Mouse (Mus musculus) kidney, postnatal 14 days (tissue): ENCODE results near the gene Mylk3.
A peak's percentile ranks its signal among the peaks of the same experiment; 100 is the strongest.

Experiments used
- DNase-seq: peaks from one replicate; pipeline ENCODE4 v3.0.0; 2022; ENCODE audit warnings: mixed read lengths

The Mylk3 gene

DNA sequence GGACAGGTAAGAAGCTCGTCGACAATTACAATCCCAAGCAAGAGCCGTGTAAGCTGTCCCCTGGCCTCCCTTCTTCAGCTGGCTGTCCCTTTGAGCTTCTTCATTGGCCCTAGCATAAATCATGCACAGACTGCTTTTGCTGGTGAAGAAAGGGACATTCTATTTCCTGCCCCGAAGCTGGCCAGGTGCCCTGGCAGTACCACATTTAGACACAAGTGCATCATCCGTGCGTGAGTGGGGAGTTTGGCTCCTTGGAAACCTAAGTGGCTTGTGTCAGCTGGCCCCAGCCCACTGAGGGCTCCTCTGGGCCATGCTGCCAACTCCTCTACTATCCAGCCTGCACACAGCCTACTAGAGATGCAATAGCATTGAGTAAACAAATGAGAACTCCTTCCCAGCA, at the start of gene Mylk3:
Mylk3 (minus strand) TSS at position 141 of the 400 bp plus-strand sequence.
- DNase-seq, result no peak

DNA sequence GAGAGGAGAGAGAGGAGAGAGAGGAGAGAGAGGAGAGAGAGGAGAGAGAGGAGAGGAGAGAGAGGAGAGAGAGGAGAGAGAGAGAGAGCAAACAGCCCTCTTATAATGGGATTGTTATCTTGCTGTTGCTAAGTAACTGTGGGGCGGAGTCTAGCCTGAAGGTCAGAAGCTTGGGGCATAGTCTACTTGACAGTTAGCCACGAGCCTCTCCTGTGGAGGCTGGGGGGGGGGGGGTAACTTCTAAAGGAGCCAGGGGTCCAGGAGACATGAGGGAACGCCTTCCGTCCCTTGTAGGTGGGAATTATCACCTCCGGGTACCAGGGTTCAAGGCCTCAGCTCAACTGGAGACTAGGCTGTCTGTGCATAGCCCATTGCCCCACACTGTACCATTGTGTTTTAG, 49.6 kb upstream of the Mylk3 start:
- DNase-seq, result peak; percentile 39

DNA sequence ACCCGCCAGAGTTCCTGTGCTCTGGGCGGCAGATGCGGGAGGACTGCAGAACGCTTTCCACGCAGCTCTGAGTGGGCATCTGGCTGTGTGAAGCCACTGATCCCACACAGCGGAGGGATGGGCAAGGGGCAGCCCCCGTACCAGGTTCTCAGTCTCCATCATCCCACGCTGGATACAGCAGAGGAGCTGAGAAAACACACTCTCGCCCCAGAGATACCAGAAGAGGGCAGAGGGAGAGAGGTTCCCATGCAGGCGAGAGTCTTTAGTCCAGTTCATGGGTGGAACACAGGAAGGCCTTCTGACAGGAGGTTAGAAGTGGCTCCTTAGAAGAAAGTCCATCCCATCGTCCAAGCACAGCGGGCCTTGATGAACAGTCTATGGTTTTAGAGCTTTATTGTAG, 48.7 kb upstream of the Mylk3 start:
- no peak for DNase-seq

- no peak for DNase-seq
These were observed 46.9 kb upstream of the Mylk3 start for GRCm38 (mm10) chr8:85433017-85433393.

- peak; percentile 99 for DNase-seq
These were observed 46.2 kb upstream of the Mylk3 start, which contains the start of gene 4921524J17Rik for GRCm38 (mm10) chr8:85432168-85433016. Gene 4921524J17Rik (minus strand): TSS chr8:85432833.

DNA sequence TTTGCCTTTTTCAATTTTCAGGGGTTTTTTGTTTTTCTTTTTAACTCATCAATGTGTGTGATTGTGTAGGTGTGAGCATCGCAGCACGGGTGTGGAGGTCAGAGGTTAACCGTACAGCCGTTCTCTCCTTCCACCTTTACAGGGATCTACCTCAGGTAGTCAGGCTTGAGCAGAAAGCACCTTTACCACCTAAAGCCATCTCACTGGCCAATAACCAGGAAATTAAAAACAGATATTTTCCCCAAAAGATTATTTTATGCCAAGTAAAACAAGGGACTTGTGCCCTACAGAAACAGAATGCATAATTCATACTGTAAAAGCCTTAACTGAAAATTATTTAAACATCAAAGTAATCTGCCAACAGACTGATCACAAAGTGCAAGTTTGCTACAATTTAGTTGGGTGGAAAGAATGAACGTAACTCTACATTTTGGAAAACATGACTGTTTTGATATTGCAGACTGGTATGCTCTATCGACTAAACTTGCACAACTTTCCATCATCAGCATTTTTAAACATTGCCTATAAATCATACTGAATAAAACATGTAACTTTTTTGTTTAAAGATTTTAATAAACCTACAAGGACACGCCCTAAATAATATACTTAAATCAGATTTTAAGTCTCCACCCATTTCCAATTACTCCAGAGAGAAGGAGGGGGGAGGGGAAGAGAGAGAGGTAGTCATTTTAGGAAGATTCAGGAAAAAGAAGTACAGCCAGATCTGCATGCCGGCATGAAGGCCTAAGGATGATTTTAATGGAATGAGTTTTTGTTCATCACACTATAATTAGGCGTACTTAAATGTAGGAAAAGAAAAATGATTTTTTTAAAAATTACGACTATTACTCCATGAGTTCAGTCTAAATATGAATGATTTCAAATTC, 45.4 kb upstream of the Mylk3 start:
- no peak for DNase-seq

GRCm38 (mm10) chr8:85430801-85431200, 44.7 kb upstream of the Mylk3 start:
- peak; percentile 60 for DNase-seq

DNA sequence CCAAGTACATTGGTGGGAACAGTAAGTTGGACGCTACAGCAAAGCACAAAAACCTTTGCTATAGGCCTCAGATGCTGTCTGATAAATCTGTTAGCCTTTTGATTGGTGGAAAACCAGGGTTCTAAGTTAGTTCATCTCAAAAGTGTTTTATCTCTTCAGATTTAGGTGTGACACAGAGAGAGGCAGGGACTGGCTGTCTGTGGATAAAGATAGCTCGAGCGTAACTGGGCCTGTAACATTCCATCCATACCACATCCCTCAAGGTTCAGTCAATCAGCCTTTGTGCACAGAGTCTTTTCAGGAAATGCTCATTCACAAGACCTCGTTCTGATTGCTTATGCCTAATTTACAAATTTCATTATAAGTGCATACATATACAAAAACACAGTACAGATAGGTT, 43.1 kb upstream of the Mylk3 start:
- peak; percentile 26 for DNase-seq

DNA sequence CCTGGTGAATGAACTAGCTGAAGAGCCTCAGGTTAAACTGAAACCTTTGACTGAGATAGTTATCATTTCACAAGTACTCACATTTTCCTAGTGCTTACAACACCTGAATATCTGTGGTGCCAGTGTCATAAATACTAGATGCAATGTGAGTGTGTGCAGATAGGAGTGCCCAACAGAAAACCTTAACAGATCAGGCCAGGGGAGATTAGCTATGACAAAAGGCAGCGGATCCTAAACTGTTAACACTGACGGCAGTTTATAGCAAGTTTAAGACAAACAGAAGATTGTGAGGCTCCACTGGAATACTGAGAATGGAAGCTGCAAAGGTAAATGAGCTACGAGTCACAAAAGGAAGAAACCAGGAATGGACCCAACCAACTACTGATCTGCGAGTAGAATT, 40.9 kb upstream of the Mylk3 start:
- DNase-seq, result no peak

- no peak for DNase-seq
These were observed 35.2 kb upstream of the Mylk3 start for GRCm38 (mm10) chr8:85421329-85421728.

- DNase-seq, result no peak
These were observed 22.4 kb upstream of the Mylk3 start for GRCm38 (mm10) chr8:85408526-85408925.

GRCm38 (mm10) chr8:85408053-85408505, 21.9 kb upstream of the Mylk3 start:
- peak; percentile 58 for DNase-seq

- no peak for DNase-seq
These were observed 19.8 kb upstream of the Mylk3 start for GRCm38 (mm10) chr8:85405961-85406360.

GRCm38 (mm10) chr8:85405418-85405817, 19.3 kb upstream of the Mylk3 start:
- no peak for DNase-seq

GRCm38 (mm10) chr8:85398548-85398947, 12.4 kb upstream of the Mylk3 start:
- no peak for DNase-seq

DNA sequence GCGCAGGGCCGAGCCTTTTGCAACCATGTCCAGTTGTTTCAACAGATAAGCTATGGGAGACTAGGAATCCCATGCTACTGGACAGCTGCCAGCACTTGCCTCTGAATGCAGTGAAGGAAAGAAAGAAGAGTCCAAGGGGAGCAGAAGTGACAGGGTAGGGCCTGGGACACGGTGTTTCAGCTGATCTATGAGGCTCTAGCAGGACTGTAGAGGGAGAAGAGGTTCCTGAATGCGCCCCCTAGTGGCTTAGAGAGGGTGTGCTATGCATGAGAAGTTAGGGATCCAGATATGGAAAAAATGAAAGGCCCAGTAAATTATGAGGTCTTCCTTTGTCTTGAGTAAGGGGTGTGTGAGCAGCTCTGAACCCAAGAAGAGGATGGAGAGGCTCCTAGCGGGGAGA, 11.4 kb upstream of the Mylk3 start:
- peak; percentile 51 for DNase-seq

- DNase-seq, result no peak
These were observed 10.4 kb upstream of the Mylk3 start for GRCm38 (mm10) chr8:85396432-85397079.

GRCm38 (mm10) chr8:85395681-85396431, 9.7 kb upstream of the Mylk3 start:
- no peak for DNase-seq

DNA sequence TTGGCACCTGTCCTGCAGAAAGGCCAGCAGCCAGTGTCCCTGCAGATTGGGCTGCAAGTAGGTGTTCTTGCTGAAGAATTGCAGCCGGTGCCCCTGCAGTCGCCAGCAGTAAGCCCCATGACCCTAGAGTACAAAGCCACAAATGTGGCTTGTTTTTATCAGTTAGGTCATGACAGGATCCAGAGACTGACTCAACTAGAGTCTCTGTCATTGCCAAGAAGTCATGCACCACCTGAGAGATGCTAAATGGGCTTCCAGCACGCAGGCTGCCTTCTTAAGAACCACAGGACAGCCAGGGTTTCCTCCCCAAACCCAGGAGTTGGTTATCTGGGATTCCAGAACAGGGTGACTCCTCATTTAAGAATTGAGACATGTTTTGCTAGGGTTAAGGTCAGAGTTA, 8.9 kb upstream of the Mylk3 start:
- DNase-seq, result no peak

DNA sequence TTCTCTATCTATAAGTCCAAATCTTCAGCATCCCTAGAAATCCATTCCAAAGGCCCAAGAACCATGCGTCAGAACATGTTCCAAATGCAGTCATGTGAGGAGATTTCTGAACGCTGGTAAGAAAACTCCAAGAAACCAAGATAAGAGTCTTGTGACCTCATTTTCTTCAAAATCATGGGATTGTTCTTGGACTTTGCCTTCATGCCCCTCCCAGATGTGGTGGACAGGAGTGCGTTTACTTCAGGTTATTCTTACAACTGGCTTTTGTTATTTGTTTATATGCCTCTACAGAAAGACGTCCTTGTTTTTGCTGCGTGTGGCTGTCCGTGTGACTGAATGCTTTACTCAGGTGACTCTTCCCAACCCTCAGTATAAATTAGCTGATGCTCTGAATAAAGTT, 7.1 kb upstream of the Mylk3 start:
- DNase-seq, result no peak

- no peak for DNase-seq
These were observed 5.3 kb upstream of the Mylk3 start for GRCm38 (mm10) chr8:85391438-85391837.

- no peak for DNase-seq
These were observed 4.2 kb downstream of the Mylk3 start for GRCm38 (mm10) chr8:85381926-85382325.
